Mouse (Mus musculus) yolk sac, embryonic 10.5 days (tissue): ENCODE measurements around the gene Prr29.
A peak's percentile ranks its signal among the peaks of the same experiment; 100 is the strongest.

Experiments used
- DNase-seq: peaks from one replicate; pipeline ENCODE4 v3.0.0-alpha.2; 2017; ENCODE audit warnings: low spot score

The Prr29 gene

GRCm38 (mm10) chr11:106410507-106410906 is 45.2 kb downstream of the Prr29 start:
- no peak for DNase-seq

- DNase-seq: no peak
These were observed 45.9 kb downstream of the Prr29 start for GRCm38 (mm10) chr11:106411157-106411556.

- DNase-seq: no peak
These were observed 47.5 kb downstream of the Prr29 start for GRCm38 (mm10) chr11:106412641-106413360.

- DNase-seq: no peak
These were observed 51.1 kb downstream of the Prr29 start for GRCm38 (mm10) chr11:106416331-106416730.

- DNase-seq: no peak
These were observed 52.6 kb downstream of the Prr29 start for GRCm38 (mm10) chr11:106417860-106418259.

GRCm38 (mm10) chr11:106418622-106419196 is 53.4 kb downstream of the Prr29 start:
- peak; percentile 78 for DNase-seq

- DNase-seq: no peak
These were observed 54.2 kb downstream of the Prr29 start for GRCm38 (mm10) chr11:106419262-106420102.

- no peak for DNase-seq
These were observed 59.9 kb downstream of the Prr29 start for GRCm38 (mm10) chr11:106425201-106425600.

- DNase-seq: no peak
These were observed 61.2 kb downstream of the Prr29 start for GRCm38 (mm10) chr11:106426447-106426846.
